Mouse (Mus musculus) urinary bladder, postnatal 36 days (tissue): Measurements from ENCODE around the gene Gm8180.
"Not testable (repeated sequence)": the region's sequence is repeated elsewhere in the genome, so short reads cannot be mapped to it uniquely, and the experiment has no call there.

Experiments
- DNase-seq, 2 experiments: peaks; one replicate each; pipeline ENCODE4 v3.0.0; 2022; ENCODE audit warnings: low spot score in 2 of 2, mixed read lengths in 1 of 2

Gene Gm8180

DNA sequence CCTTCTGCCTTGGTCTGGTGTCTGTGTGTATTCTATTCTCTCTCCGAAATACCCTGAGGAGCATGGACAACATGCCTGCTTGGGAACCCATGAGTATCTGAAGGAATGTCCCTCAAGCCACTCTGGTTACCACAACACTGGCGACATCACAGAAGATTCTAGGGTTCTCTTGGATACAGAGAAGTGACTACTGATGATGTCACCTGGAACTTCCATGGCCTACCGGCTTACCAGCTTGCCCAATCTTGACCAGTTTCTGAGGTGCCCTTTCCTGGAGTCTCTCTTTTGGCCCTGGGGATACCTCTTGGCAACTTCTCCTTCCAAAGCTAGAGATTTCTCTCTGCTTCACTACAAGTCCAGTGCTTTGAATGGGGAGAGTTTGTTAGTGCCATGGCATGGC is at the start of gene Gm8180:
Gene Gm8180 (minus strand): TSS at position 101 of the 400 bp plus-strand sequence.
- DNase-seq = not testable (repeated sequence)

DNA sequence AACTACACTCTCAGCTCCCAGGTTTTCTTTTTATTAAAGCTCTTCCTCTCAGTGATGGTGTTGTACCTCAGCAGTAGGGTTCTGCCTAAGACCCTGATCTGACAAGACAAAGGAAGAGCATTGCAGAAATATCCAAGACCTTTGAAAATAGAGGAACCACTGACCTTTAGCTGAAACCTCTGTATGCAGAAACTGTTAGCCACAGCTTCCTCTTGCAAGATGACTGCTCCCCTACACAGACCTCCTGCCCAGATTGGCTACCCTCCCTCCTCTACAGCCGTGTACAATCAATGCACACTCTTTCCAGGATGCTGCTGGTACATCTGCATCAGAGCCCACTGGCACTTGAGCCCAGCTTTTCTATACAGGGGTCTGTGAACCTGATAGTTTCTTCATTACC is 45.8 kb upstream of the Gm8180 start:
- not testable (repeated sequence) for DNase-seq

DNA sequence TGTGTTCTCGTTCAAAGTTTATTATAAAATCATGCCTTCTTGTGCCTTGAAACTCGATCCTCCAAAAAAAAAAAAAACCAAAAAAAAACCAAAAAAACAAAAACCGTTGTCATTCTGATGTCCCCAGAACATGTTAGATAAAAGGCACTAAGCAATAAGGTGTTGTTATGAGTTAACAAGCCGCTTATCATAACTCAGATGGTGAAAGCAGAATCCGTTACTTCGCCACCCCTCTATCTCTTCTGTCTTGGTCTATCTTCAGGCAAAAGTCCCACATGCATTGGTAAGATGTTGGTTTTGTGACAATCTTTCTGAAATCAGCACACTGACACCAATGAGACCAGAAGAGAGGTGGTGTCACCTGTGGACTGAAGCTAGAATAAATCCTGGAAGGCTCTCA is 39.6 kb upstream of the Gm8180 start:
- DNase-seq = not testable (repeated sequence)

DNA sequence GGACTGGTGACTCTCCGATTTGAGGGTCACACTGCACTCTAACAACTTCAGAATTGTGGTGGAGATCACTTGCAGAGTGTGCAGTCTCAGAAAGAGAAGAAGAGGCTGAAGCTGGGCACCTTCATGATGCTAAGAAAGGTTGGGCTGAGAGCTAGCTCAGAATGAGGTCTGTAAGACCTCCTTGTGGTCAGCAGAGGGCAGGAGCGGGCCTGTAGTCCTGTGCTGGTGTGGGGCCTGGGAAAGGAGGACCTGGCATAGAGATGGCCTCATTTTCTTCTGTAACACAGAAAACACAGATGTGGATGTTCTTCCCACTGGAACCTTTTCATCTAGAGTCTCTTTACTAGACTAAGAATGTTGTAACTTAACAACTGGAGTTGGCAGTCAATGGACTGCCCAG is 37.3 kb upstream of the Gm8180 start:
- not testable (repeated sequence) for DNase-seq

DNA sequence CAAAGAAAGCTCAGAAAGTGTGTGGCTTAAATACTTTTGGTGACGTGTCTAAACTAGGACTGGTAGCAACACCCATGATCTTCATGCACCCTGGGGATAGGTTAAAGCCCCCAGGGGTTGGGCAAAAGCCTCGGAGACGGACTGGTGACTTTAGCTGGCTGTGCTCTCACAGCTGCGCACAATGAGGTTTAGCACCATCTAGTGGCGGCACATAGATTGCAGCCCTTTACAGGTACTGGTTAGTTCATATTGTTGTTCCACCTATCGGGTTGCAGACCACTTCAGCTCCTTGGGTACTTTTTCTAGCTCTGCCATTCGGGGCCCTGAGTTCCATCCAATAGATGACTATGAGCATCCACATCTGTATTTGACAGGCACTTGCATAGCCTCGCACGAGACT is 27.9 kb upstream of the Gm8180 start:
- peak; percentile 12 to 22 for DNase-seq

DNA sequence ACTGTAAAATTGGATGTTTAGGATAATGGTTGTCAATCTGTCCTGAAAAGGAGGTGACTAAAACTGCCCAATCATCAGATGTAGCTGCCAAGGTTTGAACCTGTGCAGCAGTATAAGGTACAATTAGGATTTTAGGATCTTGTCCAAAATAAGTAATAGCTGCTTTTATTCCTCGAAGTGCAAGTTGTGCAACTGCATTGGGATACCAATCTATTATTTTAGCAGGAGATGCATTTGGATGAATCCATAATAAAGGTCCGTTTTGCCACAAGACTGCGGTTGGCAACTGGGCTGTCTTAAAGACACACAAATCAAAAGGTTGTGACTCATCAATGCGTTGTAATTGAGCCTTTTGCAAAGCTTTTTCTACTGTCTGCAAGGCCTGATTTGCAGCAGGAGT is 23.6 kb upstream of the Gm8180 start:
- not testable (repeated sequence) for DNase-seq

DNA sequence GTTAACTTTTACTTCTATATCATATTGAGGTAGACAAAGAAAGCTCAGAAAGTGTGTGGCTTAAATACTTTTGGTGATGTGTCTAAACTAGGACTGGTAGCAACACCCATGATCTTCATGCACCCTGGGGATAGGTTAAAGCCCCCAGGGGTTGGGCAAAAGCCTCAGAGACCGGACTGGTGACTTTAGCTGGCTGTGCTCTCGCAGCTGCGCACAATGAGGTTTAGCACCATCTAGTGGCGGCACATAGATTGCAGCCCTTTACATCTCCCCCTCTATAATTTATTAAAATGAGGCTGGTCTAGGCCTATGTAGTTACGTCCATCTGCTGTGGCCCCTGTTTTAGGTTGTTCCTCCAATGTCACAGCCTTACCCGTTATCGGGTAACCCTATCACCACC is 19.9 kb upstream of the Gm8180 start:
- DNase-seq = not testable (repeated sequence)

DNA sequence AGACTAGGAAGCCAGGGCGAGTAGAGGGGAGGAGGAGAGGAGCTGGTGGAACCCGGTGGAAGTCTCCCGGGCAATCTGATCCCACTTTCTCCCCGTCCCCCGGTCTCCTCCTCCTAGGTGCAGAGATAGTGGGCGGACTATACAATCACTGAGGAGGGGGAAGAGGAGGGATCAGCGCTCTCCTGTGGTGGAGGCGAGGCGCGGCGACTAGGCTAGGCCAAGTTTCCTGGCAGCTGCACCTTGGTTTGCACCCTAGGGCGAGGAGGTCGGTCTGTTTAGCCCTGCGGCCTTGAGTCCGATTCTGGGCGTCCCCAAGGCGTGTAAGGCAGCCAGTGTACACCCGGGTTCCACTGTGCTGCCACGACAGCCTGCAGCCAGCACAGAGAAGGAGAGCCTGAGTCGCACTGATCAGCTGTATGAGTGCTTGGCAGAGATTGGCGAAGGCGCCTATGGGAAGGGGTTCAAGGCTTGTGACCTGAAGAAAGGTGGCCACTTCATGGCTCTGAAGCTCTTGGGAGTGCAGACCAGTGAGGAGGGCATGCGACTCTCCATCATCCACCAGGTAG is 12.4 kb upstream of the Gm8180 start:
- not testable (repeated sequence) for DNase-seq

DNA sequence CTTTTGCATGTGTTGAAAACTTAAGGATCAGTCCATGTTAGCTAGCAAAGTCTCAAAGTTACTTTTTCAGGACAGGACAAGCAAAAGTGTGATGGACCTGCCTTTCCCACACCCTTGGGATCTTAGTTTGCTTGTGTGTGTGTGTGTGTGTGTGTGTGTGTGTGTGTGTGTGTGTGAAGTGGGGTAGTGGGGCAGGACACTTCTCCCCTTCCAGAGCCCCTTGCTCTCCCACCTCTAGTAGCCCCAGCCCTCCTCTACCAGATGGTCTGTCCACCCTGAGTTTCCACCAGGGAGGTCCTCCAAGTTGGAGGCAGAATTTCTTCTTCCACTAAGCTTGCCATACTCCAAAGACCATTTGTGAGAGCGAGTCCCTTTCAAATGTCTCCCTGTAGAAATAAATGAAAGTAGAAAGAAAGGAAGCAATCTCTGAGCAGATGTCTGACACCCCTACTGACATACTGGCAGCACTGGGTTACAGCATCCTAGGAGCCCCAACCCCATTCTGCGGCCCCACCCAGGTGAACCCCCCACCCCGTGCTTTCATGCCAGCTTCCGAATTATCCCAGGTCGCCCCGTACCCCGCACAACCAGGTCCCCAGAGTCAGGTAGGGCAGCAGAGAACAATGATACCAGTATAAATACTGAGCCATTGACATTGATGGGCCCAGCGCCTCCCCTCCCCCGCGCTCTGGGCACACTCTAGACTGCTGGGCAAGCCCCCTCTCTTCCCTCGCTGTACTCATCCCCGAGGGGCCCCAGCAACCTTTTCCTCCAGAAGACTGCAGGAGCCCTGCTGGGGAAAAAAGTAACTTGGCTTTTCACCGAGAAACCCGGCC is 11.7 kb upstream of the Gm8180 start:
- DNase-seq = no peak

DNA sequence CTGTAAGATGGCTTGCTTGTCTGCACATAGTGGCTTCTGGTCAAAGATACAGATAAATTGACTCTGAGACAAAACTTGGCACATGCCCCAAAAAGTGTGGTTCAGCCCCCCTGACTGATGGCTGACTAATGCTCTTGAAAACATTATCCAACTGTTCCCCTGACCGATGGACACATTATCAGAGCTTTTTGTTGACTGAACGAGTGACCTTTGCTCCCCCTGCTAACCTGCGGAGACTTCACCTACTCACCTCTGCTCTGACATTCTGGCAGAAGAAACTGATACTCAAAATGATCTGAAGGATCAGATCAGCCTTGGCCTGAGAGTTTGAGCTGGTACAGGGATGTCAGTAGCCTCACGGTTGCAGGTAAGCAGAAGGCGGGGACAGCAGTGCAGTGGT is 9.3 kb upstream of the Gm8180 start:
- not testable (repeated sequence) for DNase-seq

DNA sequence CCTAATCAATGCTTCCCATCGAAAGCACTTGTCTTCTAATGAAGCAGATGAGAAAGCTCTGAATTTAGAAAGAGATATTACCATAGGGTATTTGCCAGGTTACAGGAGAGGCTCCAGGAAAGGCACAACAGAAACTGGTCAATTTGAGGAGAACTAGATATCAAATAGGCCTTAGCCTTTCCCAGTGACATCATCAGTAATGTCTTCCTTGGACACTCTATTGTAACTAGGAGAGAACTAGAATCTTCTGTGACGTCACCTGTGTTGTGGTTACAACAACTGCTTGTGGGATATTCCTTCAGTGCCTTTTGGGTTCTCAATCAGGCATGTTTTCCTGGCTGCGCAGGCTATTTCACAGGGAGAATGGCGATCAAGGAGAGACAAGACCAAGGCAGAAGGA is 37.0 kb downstream of the Gm8180 start, which contains the start of gene Gm6526:
Gene Gm6526 (plus strand): TSS at position 301 of the 400 bp plus-strand sequence.
- DNase-seq = not testable (repeated sequence)
